Mouse (Mus musculus) kidney, adult 2 months (tissue): ENCODE results near the gene Smim11. TPM values are rescaled to one million over a fixed set of nuclear protein-coding genes. Genes with fewer than 3 reads are reported as not detected.

Experiments used
- DNase-seq: peaks from one replicate; pipeline ENCODE4 v3.0.0; 2021
- H3K27ac ChIP-seq: fragments of 200-500 bp; 2 replicates; pipeline ENCODE4 v1.5.1; 2012; ENCODE audit warnings: low read depth, low read length, control low read depth, inconsistent platforms; ENCODE audit not compliant: insufficient read depth
- H3K27me3 ChIP-seq: fragments of 200-500 bp; replicated peaks from 2 replicates; pipeline ENCODE4 v1.6.1; 2012; ENCODE audit warnings: mild to moderate bottlenecking, moderate library complexity, low read length, inconsistent platforms; ENCODE audit not compliant: control insufficient read depth, insufficient read depth
- H3K36me3 ChIP-seq: fragments of 200-500 bp; 2 replicates; pipeline ENCODE4 v1.6.1; 2012; ENCODE audit warnings: mild to moderate bottlenecking, moderate library complexity, low read length, inconsistent platforms; ENCODE audit not compliant: control insufficient read depth, insufficient read depth
- H3K4me1 ChIP-seq: fragments of 200-500 bp; 2 replicates; pipeline ENCODE4 v1.6.1; 2011; ENCODE audit warnings: low read length; ENCODE audit not compliant: control insufficient read depth, insufficient read depth
- H3K4me3 ChIP-seq: fragments of 200-500 bp; 2 replicates; pipeline ENCODE4 v1.5.1; 2011; ENCODE audit warnings: mild to moderate bottlenecking, low read depth, low read length, control low read depth; ENCODE audit not compliant: insufficient read depth
- CTCF ChIP-seq: fragments of 200-500 bp; conservative IDR thresholded peaks from 2 replicates; pipeline ENCODE4 v1.5.1; 2011; ENCODE audit warnings: low read depth, mild to moderate bottlenecking, control low read depth, low read length, moderate library complexity, mixed read lengths; ENCODE audit not compliant: insufficient read depth, insufficient read length
- POLR2A ChIP-seq: fragments of 200-500 bp; IDR thresholded peaks from one replicate; pipeline ENCODE4 v1.6.1; 2011; ENCODE audit warnings: low read depth, low read length, control low read depth
- WGBS: fragments of 180-500 bp; shearing (Covaris S2); methylation state at CpG from one replicate; pipeline ENCODE4 v1.1.7; 2018; 5-methylcytosine and 5-hydroxymethylcytosine counted together
- polyA plus RNA-seq: library from polyadenylated mRNA; depleted of rRNA; stranded (reverse); fragments of >200 nt; gene quantifications from 2 replicates; pipeline ENCODE4 v1.2.3, GENCODE M21; 2012

Gene Smim11
- polyA plus RNA-seq, 1 experiment: 30.4 TPM

DNA sequence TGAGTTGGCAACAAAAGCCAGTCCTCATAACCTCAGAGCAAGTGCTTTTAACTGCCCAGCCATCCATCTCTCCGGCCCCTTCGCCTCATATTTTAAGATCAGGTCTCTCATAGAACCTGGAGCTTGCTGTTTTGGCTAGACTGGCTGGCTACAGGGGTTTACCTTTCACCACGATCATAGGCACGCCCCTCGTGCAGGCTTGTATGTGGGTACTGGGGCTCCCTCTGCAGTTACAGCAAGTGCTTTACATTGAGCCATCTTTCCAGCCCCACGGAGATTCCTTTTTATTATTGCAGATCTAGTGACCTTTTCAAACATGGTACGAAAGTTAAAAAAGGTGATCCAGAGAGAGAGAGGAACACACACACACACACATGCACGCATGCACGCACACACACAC lies 33.5 kb downstream of the Smim11 start:
- no peak for DNase-seq
- 64% methylated on average over 9 of the region's 9 CpGs for WGBS

DNA sequence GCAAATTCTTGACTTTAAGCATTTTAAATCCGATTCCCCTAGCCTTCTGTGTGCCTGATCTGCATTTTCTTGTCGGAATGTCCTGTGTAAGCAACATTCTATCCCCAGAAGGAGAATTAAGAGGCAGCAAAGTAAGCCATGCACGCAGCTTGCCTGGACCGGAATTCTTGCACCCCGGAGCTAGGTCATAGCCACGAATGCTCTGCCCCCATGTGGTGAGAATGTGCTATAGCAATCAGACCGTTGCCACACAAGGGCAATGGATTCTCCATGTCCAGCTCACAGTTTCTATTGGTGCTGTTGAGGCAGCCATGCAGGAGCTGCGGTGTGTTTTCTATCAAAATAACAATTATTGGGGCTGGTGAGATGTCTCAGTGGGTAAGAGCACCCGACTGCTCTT lies 35.2 kb downstream of the Smim11 start:
- no peaks in the 10 kb centered on the region for H3K36me3 ChIP-seq
- no peak overlapping the region for H3K4me3 ChIP-seq
- 4% methylated on average over 9 of the region's 9 CpGs for WGBS
- DNase-seq: peak; percentile 87
- no peaks in the 10 kb centered on the region for H3K27me3 ChIP-seq
- no peaks in the 10 kb centered on the region; the same call in 1 of the 2 replicates for H3K4me1 ChIP-seq
- TF ChIP-seq POLR2A (no peak), CTCF (peak; percentile 96)
- H3K27ac ChIP-seq: no peak overlapping the region

More for the DNA sequence above, 33.5 kb downstream of the Smim11 start:
- Histone ChIP-seq H3K36me3 (no peaks in the 10 kb centered on the region), H3K27ac (no peak overlapping the region), H3K27me3 (no peaks in the 10 kb centered on the region), H3K4me1 (no peaks in the 10 kb centered on the region; the same call in 1 of the 2 replicates), H3K4me3 (no peak overlapping the region)
- TF ChIP-seq POLR2A (no peak), CTCF (no peak)

- H3K4me1 ChIP-seq: no peaks in the 10 kb centered on the region; the same call in 1 of the 2 replicates
- H3K27me3 ChIP-seq: no peaks in the 10 kb centered on the region
- H3K4me3 ChIP-seq: 0 out of 2 replicates have a peak overlapping the region, but pooled peaks have one; percentile 9
- 27% methylated on average over 27 of the region's 27 CpGs for WGBS
- no peaks in the 10 kb centered on the region for H3K36me3 ChIP-seq
- DNase-seq: peak; percentile 63
- TF ChIP-seq POLR2A (no peak), CTCF (peak; percentile 81)
- no peak overlapping the region for H3K27ac ChIP-seq
Observed at GRCm38 (mm10) chr16:92340612-92341511, 39.8 kb downstream of the Smim11 start.

DNA sequence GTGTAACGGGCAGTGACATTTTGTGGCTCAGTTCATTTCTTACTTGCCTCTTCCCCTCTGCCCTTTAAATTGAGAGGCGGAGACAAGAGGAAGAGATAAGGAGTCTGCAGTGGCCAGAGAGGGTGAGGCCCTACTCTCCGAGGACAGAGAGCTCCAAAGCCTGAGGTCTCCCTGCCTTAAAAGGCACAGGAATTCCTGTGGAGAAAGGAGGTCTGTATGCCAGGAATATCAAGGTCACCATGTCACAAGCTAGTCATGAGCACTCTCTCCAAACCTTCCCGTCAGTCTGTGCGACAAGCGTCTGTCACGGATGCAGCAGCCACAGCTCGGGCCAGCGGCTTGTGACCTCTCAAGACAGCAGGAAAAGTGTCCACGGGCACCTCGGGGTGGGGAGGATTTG lies 44.1 kb downstream of the Smim11 start:
- DNase-seq: peak; percentile 33
- 43% methylated on average over 11 of the region's 11 CpGs for WGBS
- H3K4me1 ChIP-seq: no peaks in the 10 kb centered on the region
- no peaks in the 10 kb centered on the region for H3K27me3 ChIP-seq
- H3K27ac ChIP-seq: no peak overlapping the region
- TF ChIP-seq CTCF (no peak), POLR2A (no peak)
- H3K4me3 ChIP-seq: no peak overlapping the region
- no peaks in the 10 kb centered on the region for H3K36me3 ChIP-seq

GRCm38 (mm10) chr16:92346297-92346916 lies 45.3 kb downstream of the Smim11 start:
- no peak overlapping the region for H3K27ac ChIP-seq
- no peaks in the 10 kb centered on the region for H3K4me1 ChIP-seq
- H3K27me3 ChIP-seq: no peaks in the 10 kb centered on the region
- TF ChIP-seq CTCF (no peak), POLR2A (no peak)
- no peak overlapping the region for H3K4me3 ChIP-seq
- DNase-seq: no peak
- H3K36me3 ChIP-seq: no peaks in the 10 kb centered on the region
- 88% methylated on average over 13 of the region's 13 CpGs for WGBS

DNA sequence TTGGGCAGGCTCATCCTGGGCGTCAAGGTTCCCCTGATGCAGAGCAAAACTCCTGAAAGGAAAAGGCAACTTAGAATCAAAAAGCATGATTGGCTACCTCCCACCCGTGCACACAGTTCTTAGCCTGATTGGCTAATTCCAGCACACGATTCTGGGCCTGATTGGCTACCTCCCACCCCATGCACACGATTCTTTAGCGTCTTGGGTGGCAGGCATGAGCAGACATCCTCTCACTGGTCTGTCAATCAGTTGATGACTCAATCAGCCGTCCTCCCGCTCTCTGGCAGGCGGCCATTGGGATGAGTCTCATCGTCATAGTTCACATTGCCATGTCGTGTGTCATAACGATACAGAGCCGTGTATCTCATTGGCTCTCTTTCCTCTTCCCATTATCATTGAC lies 47.9 kb downstream of the Smim11 start:
- no peaks in the 10 kb centered on the region for H3K27me3 ChIP-seq
- H3K4me1 ChIP-seq: no peaks in the 10 kb centered on the region
- no peak overlapping the region for H3K4me3 ChIP-seq
- DNase-seq: no peak
- no peaks in the 10 kb centered on the region for H3K36me3 ChIP-seq
- 47% methylated on average over 12 of the region's 12 CpGs for whole genome bisulfite sequencing
- H3K27ac ChIP-seq: no peak overlapping the region
- no peak for TF ChIP-seq CTCF
- TF ChIP-seq POLR2A: no peak

GRCm38 (mm10) chr16:92353295-92353694 lies 52.2 kb downstream of the Smim11 start:
- H3K27me3 ChIP-seq: no peaks in the 10 kb centered on the region
- no peak for DNase-seq
- H3K4me1 ChIP-seq: no peaks in the 10 kb centered on the region
- WGBS: 83% methylated on average over 12 of the region's 12 CpGs
- no peak overlapping the region for H3K4me3 ChIP-seq
- no peaks in the 10 kb centered on the region for H3K36me3 ChIP-seq
- TF ChIP-seq POLR2A (no peak), CTCF (no peak)
- H3K27ac ChIP-seq: no peak overlapping the region
